Mouse (Mus musculus) cerebellum, adult 2 months (tissue): ENCODE measurements at regions not wholly inside any gene's neighbourhood (a gene's known extent, or its start where the extent isn't known, plus 50 kb on each side); places are given as distances from the start of the nearest gene placed in this dataset.

ENCODE experiments used
- DNase-seq, 2 experiments: peaks; one replicate each; pipeline ENCODE4 v3.0.0; 2021
- H3K27ac ChIP-seq: fragments of 200-500 bp; 2 replicates; pipeline ENCODE4 v1.5.1; 2012; ENCODE audit warnings: low read length, control low read depth, inconsistent platforms; ENCODE audit not compliant: insufficient read depth
- H3K27me3 ChIP-seq: fragments of 200-500 bp; 2 replicates; pipeline ENCODE4 v1.6.1; 2012; ENCODE audit warnings: inconsistent platforms, mild to moderate bottlenecking, low read length, moderate library complexity; ENCODE audit not compliant: control insufficient read depth, insufficient read depth
- H3K4me1 ChIP-seq: fragments of 200-500 bp; 2 replicates; pipeline ENCODE4 v1.6.1; 2011; ENCODE audit warnings: low read length; ENCODE audit not compliant: control insufficient read depth, insufficient read depth
- H3K4me3 ChIP-seq: fragments of 200-500 bp; replicated peaks from 2 replicates; pipeline ENCODE3; 2011; ENCODE audit warnings: mild to moderate bottlenecking, low read depth, low read length, control low read depth; ENCODE audit not compliant: insufficient read depth
- CTCF ChIP-seq: fragments of 200-500 bp; IDR thresholded peaks from 2 replicates; pipeline ENCODE4 v1.5.1; 2011; ENCODE audit warnings: low read depth, mild to moderate bottlenecking, control low read depth, low read length, moderate library complexity, borderline replicate concordance; ENCODE audit not compliant: insufficient read depth
- POLR2A ChIP-seq: fragments of 200-500 bp; IDR thresholded peaks from 2 replicates; pipeline ENCODE4 v1.6.1; 2011; ENCODE audit warnings: low read length, control low read depth, borderline replicate concordance; ENCODE audit not compliant: insufficient read depth
- WGBS: fragments of 180-500 bp; shearing (Covaris S2); methylation state at CpG from one replicate; pipeline ENCODE4 v1.1.7; 2018; 5-methylcytosine and 5-hydroxymethylcytosine counted together

DNA sequence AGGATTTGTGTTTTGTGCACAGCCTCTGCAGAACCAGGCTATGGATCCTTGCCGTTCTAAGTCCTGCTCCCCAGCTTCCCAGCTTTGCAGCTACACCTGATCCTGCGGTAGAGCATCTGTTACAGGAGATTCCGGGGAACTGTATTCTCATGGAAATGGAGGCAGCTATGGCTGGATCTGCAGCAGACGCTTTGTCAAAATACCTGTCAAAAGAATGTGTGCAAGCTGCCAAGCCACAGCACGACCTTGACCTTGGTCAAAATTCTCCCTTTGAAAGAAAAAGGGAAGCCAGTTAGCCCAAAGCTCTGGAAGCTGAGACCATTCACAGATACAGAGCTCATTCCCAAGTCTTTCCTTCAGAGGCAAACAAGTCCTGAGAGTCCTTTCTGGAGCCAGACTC, 255.3 kb downstream of the Med13l start:
- no peak for DNase-seq
- 64% methylated on average over 5 of the region's 5 CpGs for WGBS
- Histone ChIP-seq H3K4me3 (no peak overlapping the region), H3K27me3 (no peaks in the 10 kb centered on the region), H3K4me1 (no peaks in the 10 kb centered on the region), H3K27ac (no peak overlapping the region)
- TF ChIP-seq POLR2A (no peak), CTCF (no peak)

- Histone ChIP-seq H3K27me3 (no peaks in the 10 kb centered on the region; the same call in 1 of the 2 replicates), H3K4me3 (no peak overlapping the region), H3K27ac (no peak overlapping the region), H3K4me1 (no peaks in the 10 kb centered on the region)
- WGBS: 84% methylated on average over 7 of the region's 7 CpGs
- TF ChIP-seq CTCF (no peak), POLR2A (no peak)
- no peak for DNase-seq
These were observed 257.8 kb downstream of the Med13l start for GRCm38 (mm10) chr5:118818294-118818693.

DNA sequence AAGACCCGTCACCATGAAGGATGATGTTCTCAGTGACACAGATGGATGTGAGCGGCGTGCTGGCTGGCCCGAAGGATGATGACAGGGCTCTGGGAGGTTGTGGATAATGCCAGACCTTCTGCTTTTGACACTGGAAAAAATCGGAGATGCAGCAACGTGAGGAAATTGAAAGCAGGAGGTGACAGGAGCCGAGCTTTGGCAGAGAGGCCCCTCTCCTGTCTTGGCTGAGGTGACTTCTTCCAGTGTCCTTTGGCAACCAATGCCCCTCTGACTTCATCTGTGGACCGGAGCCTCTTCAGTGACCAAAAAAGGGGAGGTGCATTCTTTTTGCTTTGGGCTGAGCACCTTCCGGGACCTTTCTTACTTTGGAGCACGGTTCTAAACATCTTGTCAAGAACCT, 264.3 kb downstream of the Med13l start:
- DNase-seq: peak; percentile 8 to 13
- Histone ChIP-seq H3K4me3 (no peak overlapping the region), H3K4me1 (0 out of 2 replicates have a peak, but pooled peaks cover 3% of the 10 kb centered on the region), H3K27me3 (no peaks in the 10 kb centered on the region; the same call in 1 of the 2 replicates), H3K27ac (no peak overlapping the region)
- no peak for TF ChIP-seq POLR2A
- TF ChIP-seq CTCF: no peak
- 27% methylated on average over 10 of the region's 10 CpGs for WGBS

DNA sequence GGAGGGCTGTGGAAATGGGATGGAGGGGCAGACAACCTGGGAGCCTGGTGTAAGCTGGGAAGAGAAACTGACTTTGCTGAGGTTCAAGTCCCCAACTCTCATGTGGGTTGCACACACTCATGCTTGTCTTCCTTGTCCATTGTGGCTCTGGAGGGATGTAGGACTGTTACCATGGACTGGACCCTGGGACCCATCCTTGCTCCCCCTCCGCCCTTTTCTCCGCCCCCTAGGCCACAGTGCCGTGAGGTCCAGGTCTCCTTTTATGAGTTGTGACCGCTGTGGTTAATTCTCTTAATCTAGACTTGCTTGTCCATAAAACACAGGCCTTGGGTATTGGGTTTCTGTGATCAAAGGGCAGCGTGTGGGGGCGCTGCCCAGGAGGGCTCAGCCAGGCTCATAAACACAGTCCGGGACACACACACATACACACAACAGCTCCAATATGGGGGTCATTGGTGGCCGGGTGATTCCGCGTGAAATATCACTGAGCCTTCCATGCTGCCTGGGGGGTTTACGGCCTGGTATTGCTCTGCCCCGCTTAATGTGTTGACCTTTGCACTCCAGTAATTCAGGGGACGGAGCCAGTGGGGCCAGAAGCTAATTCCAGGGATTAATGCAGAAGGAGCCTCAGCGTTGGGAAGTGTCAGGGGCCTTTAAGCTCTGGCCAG, 268.7 kb downstream of the Med13l start:
- 80% methylated on average over 14 of the region's 14 CpGs for WGBS
- Histone ChIP-seq H3K27ac (no peak overlapping the region), H3K4me1 (peaks cover 8% of the 10 kb centered on the region), H3K27me3 (no peaks in the 10 kb centered on the region), H3K4me3 (no peak overlapping the region)
- TF ChIP-seq CTCF (no peak), POLR2A (no peak)
- DNase-seq: no peak

DNA sequence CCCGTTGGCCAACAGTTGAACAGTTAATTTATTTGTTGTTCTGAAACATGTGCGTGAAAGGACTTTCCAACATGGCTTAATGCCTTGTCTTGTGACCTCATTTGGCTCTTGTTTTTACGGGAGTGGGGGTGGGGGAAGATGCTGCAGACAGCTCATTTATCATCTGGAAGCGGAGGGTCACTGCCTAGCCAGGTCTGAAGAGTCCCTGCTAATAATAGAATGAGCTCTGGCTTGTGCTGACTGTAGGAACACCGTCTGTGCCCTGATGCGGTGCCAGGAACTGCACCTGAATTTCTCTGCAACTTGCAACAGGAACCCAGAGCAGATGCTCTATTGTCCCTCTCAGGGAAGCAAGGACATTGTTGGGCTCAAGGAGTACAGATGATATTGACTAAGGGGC, 272.2 kb downstream of the Med13l start:
- 11% methylated on average over 6 of the region's 6 CpGs for WGBS
- Histone ChIP-seq H3K4me1 (peaks cover 5% of the 10 kb centered on the region), H3K27ac (no peak overlapping the region), H3K4me3 (no peak overlapping the region), H3K27me3 (no peaks in the 10 kb centered on the region)
- peak; percentile 14 to 32 for DNase-seq
- TF ChIP-seq POLR2A (no peak), CTCF (no peak)

DNA sequence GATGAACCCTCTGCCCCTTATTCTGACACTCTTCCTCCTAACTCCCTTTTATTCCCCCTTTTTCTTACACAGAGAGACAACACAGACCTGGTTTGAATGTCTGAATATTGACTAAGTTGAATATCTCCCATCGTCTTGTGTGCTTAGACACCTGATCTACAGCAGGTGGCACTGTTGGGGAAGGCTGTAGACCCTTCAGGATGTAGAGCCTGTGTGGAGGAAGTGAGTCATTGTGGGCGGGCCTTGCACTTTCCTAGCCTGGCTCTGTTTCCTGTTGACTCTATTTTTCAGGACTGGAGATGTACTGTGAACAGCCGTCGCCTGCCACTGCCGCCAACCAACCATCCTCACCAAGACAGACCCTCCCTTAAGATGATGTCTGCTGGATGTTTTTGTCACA, 273.6 kb downstream of the Med13l start:
- Histone ChIP-seq H3K27me3 (no peaks in the 10 kb centered on the region), H3K4me1 (peaks cover 5% of the 10 kb centered on the region), H3K27ac (no peak overlapping the region), H3K4me3 (no peak overlapping the region)
- 91% methylated on average over 5 of the region's 5 CpGs for WGBS
- TF ChIP-seq CTCF: no peak
- TF ChIP-seq POLR2A: no peak
- DNase-seq: no peak

GRCm38 (mm10) chr5:118837001-118837400, 276.5 kb downstream of the Med13l start:
- Histone ChIP-seq H3K4me3 (no peak overlapping the region), H3K4me1 (peaks cover 5% of the 10 kb centered on the region), H3K27ac (no peak overlapping the region), H3K27me3 (no peaks in the 10 kb centered on the region)
- 32% methylated on average over 1 of the region's 1 CpGs for WGBS
- TF ChIP-seq CTCF: no peak
- no peak for TF ChIP-seq POLR2A
- DNase-seq: no peak

- TF ChIP-seq CTCF (no peak), POLR2A (no peak)
These were observed 277.9 kb downstream of the Med13l start for GRCm38 (mm10) chr5:118838421-118838820.

DNA sequence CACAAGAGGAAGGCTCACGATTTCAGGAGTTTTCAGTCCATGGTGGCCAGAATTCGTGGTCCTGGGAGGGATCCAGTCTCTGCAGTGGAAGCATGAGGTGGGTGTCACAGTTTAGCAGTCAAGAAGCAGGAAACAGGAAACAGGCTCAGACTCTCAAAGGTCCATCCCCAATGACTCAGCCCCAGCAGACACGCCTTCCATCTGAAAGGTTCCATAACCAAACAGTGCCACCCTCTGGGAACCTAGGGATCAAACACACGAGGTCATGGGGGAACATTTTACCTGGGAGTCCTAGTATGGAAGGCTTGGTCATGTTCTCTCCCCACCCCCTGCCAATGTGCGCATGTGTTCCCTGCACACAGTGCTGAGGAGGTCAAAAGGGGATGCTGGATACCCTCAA, 279.4 kb downstream of the Med13l start:
- no peaks in the 10 kb centered on the region for H3K4me1 ChIP-seq
- WGBS: 72% methylated on average over 5 of the region's 5 CpGs
- no peaks in the 10 kb centered on the region for H3K27me3 ChIP-seq
- H3K4me3 ChIP-seq: no peak overlapping the region
- TF ChIP-seq POLR2A: no peak
- TF ChIP-seq CTCF: no peak
- DNase-seq: no peak
- H3K27ac ChIP-seq: no peak overlapping the region

More at GRCm38 (mm10) chr5:118838421-118838820, 277.9 kb downstream of the Med13l start:
- no peak overlapping the region for H3K27ac ChIP-seq
- DNase-seq: no peak
- no peaks in the 10 kb centered on the region for H3K27me3 ChIP-seq
- no peaks in the 10 kb centered on the region for H3K4me1 ChIP-seq
- WGBS: 82% methylated on average over 7 of the region's 7 CpGs
- H3K4me3 ChIP-seq: no peak overlapping the region
